Mouse (Mus musculus): Measurements from ENCODE around the gene Preb. TPM values are rescaled to one million over a fixed set of nuclear protein-coding genes. Genes with fewer than 3 reads are reported as not detected.
A peak's percentile ranks its signal among the peaks of the same experiment; 100 is the strongest.

The Preb gene
- polyA plus RNA-seq, 1 experiment from 2014 or later, result 110 TPM

- H3K27ac ChIP-seq, result no peak overlapping the region
- H3K4me1 ChIP-seq, result no peaks in the 10 kb centered on the region
- H3K9ac ChIP-seq, result no peak overlapping the region
- no peak for ATAC-seq (replicated peaks)
- 44% methylated on average over 4 of the region's 4 CpGs for WGBS
- no peak overlapping the region for H3K4me2 ChIP-seq
- H3K27me3 ChIP-seq (replicated peaks), result no peaks in the 10 kb centered on the region
- no peaks in the 10 kb centered on the region for H3K9me3 ChIP-seq
- no peaks in the 10 kb centered on the region for H3K36me3 ChIP-seq (replicated peaks)
- H3K4me3 ChIP-seq, result no peak overlapping the region
Measured at GRCm38 (mm10) chr5:30930121-30930520, 30.0 kb downstream of the Preb start.

- Histone ChIP-seq H3K27ac (no peak overlapping the region), H3K9ac (no peak overlapping the region), H3K4me3 (0 out of 2 replicates have a peak overlapping the region, but pooled peaks have one; percentile 6), H3K9me3 (no peaks in the 10 kb centered on the region), H3K27me3 (replicated peaks) (no peaks in the 10 kb centered on the region), H3K4me2 (peak overlapping the region; percentile 39), H3K36me3 (replicated peaks) (no peaks in the 10 kb centered on the region), H3K4me1 (no peaks in the 10 kb centered on the region)
- 45% methylated on average over 7 of the region's 7 CpGs for WGBS
- peak; percentile 75 for ATAC-seq (replicated peaks)
Measured at GRCm38 (mm10) chr5:30927945-30928529, 32.1 kb downstream of the Preb start.

GRCm38 (mm10) chr5:30926073-30926472, 34.1 kb downstream of the Preb start:
- Histone ChIP-seq H3K27me3 (replicated peaks) (no peaks in the 10 kb centered on the region), H3K27ac (no peak overlapping the region), H3K4me3 (no peak overlapping the region), H3K4me1 (peaks cover 15% of the 10 kb centered on the region), H3K4me2 (no peak overlapping the region), H3K9me3 (no peaks in the 10 kb centered on the region), H3K36me3 (replicated peaks) (no peaks in the 10 kb centered on the region), H3K9ac (no peak overlapping the region)
- WGBS, result 81% methylated on average over 2 of the region's 2 CpGs
- no peak for ATAC-seq (replicated peaks)

- Histone ChIP-seq H3K27me3 (replicated peaks) (no peaks in the 10 kb centered on the region), H3K36me3 (replicated peaks) (no peaks in the 10 kb centered on the region), H3K4me2 (no peak overlapping the region), H3K4me1 (peaks cover 22% of the 10 kb centered on the region), H3K9ac (no peak overlapping the region), H3K27ac (no peak overlapping the region), H3K4me3 (no peak overlapping the region), H3K9me3 (no peaks in the 10 kb centered on the region)
- WGBS, result 93% methylated on average over 5 of the region's 5 CpGs
- ATAC-seq (replicated peaks), result no peak
Measured at GRCm38 (mm10) chr5:30925217-30925616, 34.9 kb downstream of the Preb start.

GRCm38 (mm10) chr5:30924614-30925013, 35.5 kb downstream of the Preb start:
- no peak overlapping the region for H3K4me2 ChIP-seq
- no peaks in the 10 kb centered on the region for H3K36me3 ChIP-seq (replicated peaks)
- H3K4me1 ChIP-seq, result peaks cover 22% of the 10 kb centered on the region
- H3K27ac ChIP-seq, result no peak overlapping the region
- no peaks in the 10 kb centered on the region for H3K27me3 ChIP-seq (replicated peaks)
- no peak overlapping the region for H3K9ac ChIP-seq
- no peak overlapping the region for H3K4me3 ChIP-seq
- ATAC-seq (replicated peaks), result no peak
- WGBS, result 78% methylated on average over 8 of the region's 8 CpGs
- H3K9me3 ChIP-seq, result no peaks in the 10 kb centered on the region

GRCm38 (mm10) chr5:30923119-30923518, 37.0 kb downstream of the Preb start:
- Histone ChIP-seq H3K4me2 (no peak overlapping the region), H3K27me3 (replicated peaks) (no peaks in the 10 kb centered on the region), H3K36me3 (replicated peaks) (no peaks in the 10 kb centered on the region), H3K27ac (no peak overlapping the region), H3K9me3 (no peaks in the 10 kb centered on the region), H3K4me3 (no peak overlapping the region), H3K4me1 (peaks cover 22% of the 10 kb centered on the region), H3K9ac (no peak overlapping the region)
- WGBS, result 83% methylated on average over 6 of the region's 6 CpGs
- no peak for ATAC-seq (replicated peaks)

GRCm38 (mm10) chr5:30922581-30923041, 37.5 kb downstream of the Preb start:
- Histone ChIP-seq H3K4me2 (peak overlapping the region; percentile 90), H3K9ac (peak overlapping the region; percentile 55; the same call in 1 of the 2 replicates), H3K27me3 (replicated peaks) (no peaks in the 10 kb centered on the region), H3K9me3 (no peaks in the 10 kb centered on the region), H3K36me3 (replicated peaks) (no peaks in the 10 kb centered on the region), H3K4me3 (peak overlapping the region; percentile 58), H3K27ac (no peak overlapping the region), H3K4me1 (peaks cover 22% of the 10 kb centered on the region)
- WGBS, result 76% methylated on average over 10 of the region's 10 CpGs
- ATAC-seq (replicated peaks), result no peak

GRCm38 (mm10) chr5:30921256-30922033, 38.7 kb downstream of the Preb start, which contains the start of gene Khk:
Khk (plus strand) TSS chr5:30921431.
- H3K4me3 ChIP-seq, result peak within 1 kb of the TSS; percentile 58
- no peaks in the 10 kb centered on the region for H3K9me3 ChIP-seq
- H3K36me3 ChIP-seq (replicated peaks), result no peaks in the 10 kb centered on the region
- H3K4me2 ChIP-seq, result peak within 1 kb of the TSS; percentile 90
- 1% methylated on average over 38 of the region's 40 CpGs for WGBS
- peak within 1 kb of the TSS; percentile 55 for H3K9ac ChIP-seq
- H3K4me1 ChIP-seq, result peaks cover 22% of the 10 kb centered on the region
- peak within 1 kb of the TSS; percentile 79 for H3K27ac ChIP-seq
- no peaks in the 10 kb centered on the region for H3K27me3 ChIP-seq (replicated peaks)
- ATAC-seq (replicated peaks), result peak; percentile 87

GRCm38 (mm10) chr5:30920621-30921020, 39.5 kb downstream of the Preb start:
- Histone ChIP-seq H3K4me2 (no peak overlapping the region), H3K27me3 (replicated peaks) (no peaks in the 10 kb centered on the region), H3K9me3 (no peaks in the 10 kb centered on the region), H3K9ac (no peak overlapping the region), H3K36me3 (replicated peaks) (no peaks in the 10 kb centered on the region), H3K4me3 (no peak overlapping the region), H3K4me1 (peaks cover 28% of the 10 kb centered on the region), H3K27ac (no peak overlapping the region)
- peak; percentile 8; the same call in 1 of the 2 replicates for ATAC-seq (replicated peaks)
- 65% methylated on average over 19 of the region's 19 CpGs for WGBS

- no peak for ATAC-seq (replicated peaks)
- WGBS, result 72% methylated on average over 11 of the region's 11 CpGs
- Histone ChIP-seq H3K9ac (no peak overlapping the region), H3K27me3 (replicated peaks) (no peaks in the 10 kb centered on the region), H3K36me3 (replicated peaks) (no peaks in the 10 kb centered on the region), H3K4me2 (no peak overlapping the region), H3K4me1 (peaks cover 33% of the 10 kb centered on the region), H3K4me3 (no peak overlapping the region), H3K9me3 (no peaks in the 10 kb centered on the region), H3K27ac (no peak overlapping the region)
Measured at GRCm38 (mm10) chr5:30919831-30920614, 40.1 kb downstream of the Preb start.

- ATAC-seq (replicated peaks), result no peak
- no peak overlapping the region for H3K27ac ChIP-seq
- no peaks in the 10 kb centered on the region for H3K36me3 ChIP-seq (replicated peaks)
- H3K4me2 ChIP-seq, result no peak overlapping the region
- H3K9me3 ChIP-seq, result no peaks in the 10 kb centered on the region
- 86% methylated on average over 8 of the region's 8 CpGs for WGBS
- peaks cover 35% of the 10 kb centered on the region for H3K4me1 ChIP-seq
- H3K27me3 ChIP-seq (replicated peaks), result no peaks in the 10 kb centered on the region
- H3K9ac ChIP-seq, result no peak overlapping the region
- no peak overlapping the region for H3K4me3 ChIP-seq
Measured at GRCm38 (mm10) chr5:30918691-30919090, 41.5 kb downstream of the Preb start.

Measured in midbrain, embryonic 15.5 days (tissue).